Mouse (Mus musculus) cerebellum, adult 2 months (tissue): ENCODE measurements at regions not wholly inside any gene's neighbourhood (a gene's known extent, or its start where the extent isn't known, plus 50 kb on each side); places are given as distances from the start of the nearest gene placed in this dataset.

ENCODE experiments used
- DNase-seq, 2 experiments: peaks; one replicate each; pipeline ENCODE4 v3.0.0; 2021
- H3K27ac ChIP-seq: fragments of 200-500 bp; 2 replicates; pipeline ENCODE4 v1.5.1; 2012; ENCODE audit warnings: low read length, control low read depth, inconsistent platforms; ENCODE audit not compliant: insufficient read depth
- H3K27me3 ChIP-seq: fragments of 200-500 bp; 2 replicates; pipeline ENCODE4 v1.6.1; 2012; ENCODE audit warnings: inconsistent platforms, mild to moderate bottlenecking, low read length, moderate library complexity; ENCODE audit not compliant: control insufficient read depth, insufficient read depth
- H3K4me1 ChIP-seq: fragments of 200-500 bp; 2 replicates; pipeline ENCODE4 v1.6.1; 2011; ENCODE audit warnings: low read length; ENCODE audit not compliant: control insufficient read depth, insufficient read depth
- H3K4me3 ChIP-seq: fragments of 200-500 bp; replicated peaks from 2 replicates; pipeline ENCODE3; 2011; ENCODE audit warnings: mild to moderate bottlenecking, low read depth, low read length, control low read depth; ENCODE audit not compliant: insufficient read depth
- CTCF ChIP-seq: fragments of 200-500 bp; IDR thresholded peaks from 2 replicates; pipeline ENCODE4 v1.5.1; 2011; ENCODE audit warnings: low read depth, mild to moderate bottlenecking, control low read depth, low read length, moderate library complexity, borderline replicate concordance; ENCODE audit not compliant: insufficient read depth
- POLR2A ChIP-seq: fragments of 200-500 bp; IDR thresholded peaks from 2 replicates; pipeline ENCODE4 v1.6.1; 2011; ENCODE audit warnings: low read length, control low read depth, borderline replicate concordance; ENCODE audit not compliant: insufficient read depth
- WGBS: fragments of 180-500 bp; shearing (Covaris S2); methylation state at CpG from one replicate; pipeline ENCODE4 v1.1.7; 2018; 5-methylcytosine and 5-hydroxymethylcytosine counted together

DNA sequence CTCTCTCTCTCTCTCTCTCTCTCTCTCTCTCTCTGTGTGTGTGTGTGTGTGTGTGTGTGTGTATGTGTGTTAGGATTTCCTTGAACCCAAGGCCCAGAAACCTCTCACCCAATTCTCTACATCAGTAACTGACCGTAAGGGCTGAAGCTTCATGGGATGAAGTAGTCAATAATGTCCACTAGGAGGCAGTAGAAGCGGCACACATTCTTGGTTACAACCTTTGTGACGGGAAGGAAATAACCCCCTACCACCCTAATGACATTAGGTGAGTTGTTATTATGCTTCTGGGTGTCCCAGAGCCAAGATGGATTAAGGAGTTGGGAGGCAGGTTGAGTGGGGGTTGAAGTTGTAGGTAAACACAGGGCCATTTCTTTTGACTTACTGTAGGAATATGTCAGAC lies 55.5 kb upstream of the Itprid1 start:
- Histone ChIP-seq H3K4me1 (no peaks in the 10 kb centered on the region), H3K27ac (no peak overlapping the region), H3K27me3 (no peaks in the 10 kb centered on the region), H3K4me3 (no peak overlapping the region)
- TF ChIP-seq CTCF (no peak), POLR2A (no peak)
- 55% methylated on average over 3 of the region's 3 CpGs for WGBS
- no peak for DNase-seq

- Histone ChIP-seq H3K27ac (no peak overlapping the region), H3K4me1 (no peaks in the 10 kb centered on the region), H3K27me3 (no peaks in the 10 kb centered on the region), H3K4me3 (no peak overlapping the region)
- 94% methylated on average over 5 of the region's 5 CpGs for WGBS
- TF ChIP-seq CTCF (no peak), POLR2A (no peak)
- DNase-seq = no peak
Observed at GRCm38 (mm10) chr6:55775527-55775926, 61.2 kb upstream of the Itprid1 start.

DNA sequence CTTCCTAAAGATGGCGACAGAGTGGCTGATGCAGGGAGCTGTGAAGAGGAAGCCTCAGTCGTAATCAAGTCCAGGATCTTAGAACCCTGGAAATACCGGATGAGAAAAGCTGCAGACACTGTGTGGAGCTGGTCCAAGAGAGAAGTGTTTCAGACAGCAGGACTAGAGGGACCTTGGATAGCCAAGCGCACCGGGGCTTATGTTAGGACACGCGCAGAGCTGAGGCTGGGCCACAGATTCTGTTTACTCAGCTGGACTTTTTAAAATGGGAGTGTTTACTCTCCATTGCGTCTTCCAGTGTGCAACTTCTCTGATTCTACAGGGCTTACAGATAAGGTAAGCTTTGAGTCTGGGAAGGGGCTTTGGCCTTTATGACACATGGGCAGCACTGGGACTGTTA lies 66.4 kb upstream of the Itprid1 start:
- WGBS = 73% methylated on average over 8 of the region's 8 CpGs
- Histone ChIP-seq H3K27ac (no peak overlapping the region), H3K4me1 (no peaks in the 10 kb centered on the region), H3K27me3 (no peaks in the 10 kb centered on the region), H3K4me3 (no peak overlapping the region)
- no peak for DNase-seq
- TF ChIP-seq CTCF (no peak), POLR2A (no peak)

GRCm38 (mm10) chr6:55755491-55755890 lies 74.4 kb upstream of the Neurod6 start:
- no peak overlapping the region for H3K4me3 ChIP-seq
- 10% methylated on average over 6 of the region's 6 CpGs for WGBS
- TF ChIP-seq CTCF = no peak
- no peak for TF ChIP-seq POLR2A

DNA sequence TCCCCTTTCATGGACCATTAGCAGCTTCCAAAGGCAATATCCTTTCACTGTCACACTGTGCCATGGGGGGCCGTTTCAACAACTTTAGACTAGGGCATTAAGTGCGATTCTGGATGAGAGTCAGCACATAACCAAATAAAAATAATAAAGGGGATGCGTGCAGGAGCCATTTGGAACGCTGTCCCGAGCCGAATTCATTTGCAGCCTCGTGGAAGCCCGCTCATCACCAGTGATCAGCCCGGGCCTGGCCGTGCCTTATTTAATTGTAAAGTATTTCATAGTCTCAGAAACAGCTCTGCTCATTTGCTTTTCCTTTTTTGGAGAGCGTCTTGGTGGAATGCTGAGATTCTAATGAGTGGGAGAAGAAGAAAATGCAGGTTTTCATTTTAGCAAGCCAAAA lies 69.8 kb upstream of the Neurod6 start:
- TF ChIP-seq POLR2A (no peak), CTCF (no peak)

More at GRCm38 (mm10) chr6:55755491-55755890, 74.4 kb upstream of the Neurod6 start:
- no peaks in the 10 kb centered on the region for H3K27me3 ChIP-seq
- peak in 1 of 2 experiments; percentile 1 for DNase-seq
- H3K27ac ChIP-seq = no peak overlapping the region
- no peaks in the 10 kb centered on the region for H3K4me1 ChIP-seq

GRCm38 (mm10) chr6:55745859-55746151 lies 64.7 kb upstream of the Neurod6 start:
- TF ChIP-seq CTCF (no peak), POLR2A (no peak)
- Histone ChIP-seq H3K4me1 (no peaks in the 10 kb centered on the region), H3K4me3 (no peak overlapping the region), H3K27ac (no peak overlapping the region), H3K27me3 (no peaks in the 10 kb centered on the region)
- WGBS = 52% methylated on average over 2 of the region's 2 CpGs
- no peak for DNase-seq

More for the DNA sequence above, 69.8 kb upstream of the Neurod6 start:
- H3K27ac ChIP-seq = no peak overlapping the region
- DNase-seq = no peak
- H3K27me3 ChIP-seq = no peaks in the 10 kb centered on the region
- H3K4me1 ChIP-seq = no peaks in the 10 kb centered on the region
- 83% methylated on average over 11 of the region's 11 CpGs for WGBS
- H3K4me3 ChIP-seq = no peak overlapping the region

DNA sequence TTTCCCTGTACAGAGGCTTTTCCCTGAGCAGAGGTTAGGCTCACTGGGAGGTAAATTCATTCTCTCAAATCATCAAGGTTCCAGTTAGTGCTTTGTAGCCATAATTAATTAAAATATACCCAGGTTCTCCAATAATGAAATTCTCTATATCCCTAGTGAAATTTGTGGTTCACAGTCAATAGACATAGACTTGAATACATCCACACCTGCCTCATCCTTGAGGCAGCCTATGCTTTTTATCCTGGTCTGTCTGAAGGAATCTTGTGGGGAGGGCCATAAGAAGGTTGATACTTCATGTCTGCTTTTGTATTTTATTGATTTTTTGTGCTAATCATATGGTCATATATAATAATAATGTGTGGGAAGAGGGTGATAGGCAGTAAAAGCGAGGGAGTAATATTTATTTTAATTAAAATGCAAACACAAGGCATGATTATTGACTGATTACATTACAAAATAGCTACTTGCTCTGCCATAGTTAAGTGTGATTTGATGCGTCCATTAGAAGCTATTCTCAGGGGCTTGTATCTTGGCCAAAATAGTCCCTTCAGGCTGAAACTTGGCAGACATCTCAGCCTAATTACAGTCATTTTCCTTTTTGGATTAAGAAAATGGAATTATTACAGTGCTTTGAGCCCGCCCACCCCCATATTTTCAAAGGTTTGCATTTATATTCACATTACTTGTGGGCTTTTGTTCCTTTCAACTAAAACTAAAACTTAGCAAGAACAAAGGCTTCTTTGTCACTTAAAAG lies 64.2 kb upstream of the Neurod6 start:
- no peak for DNase-seq
- Histone ChIP-seq H3K4me1 (no peaks in the 10 kb centered on the region), H3K27me3 (no peaks in the 10 kb centered on the region), H3K4me3 (no peak overlapping the region), H3K27ac (no peak overlapping the region)
- 55% methylated on average over 3 of the region's 3 CpGs for WGBS
- TF ChIP-seq CTCF (no peak), POLR2A (no peak)

GRCm38 (mm10) chr6:55731301-55731826 lies 50.3 kb upstream of the Neurod6 start:
- Histone ChIP-seq H3K27me3 (no peaks in the 10 kb centered on the region), H3K4me1 (no peaks in the 10 kb centered on the region), H3K27ac (no peak overlapping the region), H3K4me3 (no peak overlapping the region)
- TF ChIP-seq CTCF (no peak), POLR2A (no peak)
- 91% methylated on average over 5 of the region's 5 CpGs for WGBS
- no peak for DNase-seq
